Mouse (Mus musculus) myocyte (in vitro differentiated cells): ENCODE measurements at regions not wholly inside any gene's neighbourhood (a gene's known extent, or its start where the extent isn't known, plus 50 kb on each side); places are given as distances from the start of the nearest gene placed in this dataset.

Experiments
- H3K27me3 ChIP-seq: one replicate; pipeline ENCODE4 v1.6.1; 2011; ENCODE audit not compliant: control insufficient read depth, insufficient read depth, insufficient read length
- H3K36me3 ChIP-seq: one replicate; pipeline ENCODE4 v1.6.1; 2011; ENCODE audit not compliant: control insufficient read depth, insufficient read depth
- H3K4me2 ChIP-seq: one replicate; pipeline ENCODE4 v1.6.1; 2011; ENCODE audit warnings: low read depth, control low read depth
- H3K4me3 ChIP-seq: one replicate; pipeline ENCODE4 v1.5.1; 2011; ENCODE audit warnings: mild to moderate bottlenecking, control low read depth, moderate library complexity
- H3K79me2 ChIP-seq: one replicate; pipeline ENCODE4 v1.6.1; 2011; ENCODE audit not compliant: control insufficient read depth, insufficient read depth
- H3ac ChIP-seq: one replicate; pipeline ENCODE4 v1.6.1; 2011; ENCODE audit not compliant: control insufficient read depth, insufficient read length
- CEBPB ChIP-seq: IDR thresholded peaks from 2 replicates; pipeline ENCODE4 v1.6.1; 2011; ENCODE audit warnings: mild to moderate bottlenecking, moderate library complexity; ENCODE audit not compliant: poor library complexity, insufficient read depth, severe bottlenecking
- E2F4 ChIP-seq: IDR thresholded peaks from one replicate; pipeline ENCODE4 v1.6.1; 2011; ENCODE audit warnings: mild to moderate bottlenecking, control low read depth, moderate library complexity; ENCODE audit not compliant: insufficient read depth
- MAX ChIP-seq: IDR thresholded peaks from one replicate; pipeline ENCODE4 v1.6.1; 2011; ENCODE audit warnings: low read depth, mild to moderate bottlenecking, control low read depth
- MYOD1 ChIP-seq, 3 experiments: IDR thresholded peaks; one replicate each; pipeline ENCODE4 v1.6.1; 2011; ENCODE audit warnings: control low read depth in 2 of 3, low read depth in 2 of 3, mild to moderate bottlenecking in 2 of 3, moderate library complexity in 1 of 3; ENCODE audit not compliant: insufficient read length in 2 of 3, control insufficient read depth in 1 of 3
- MYOG ChIP-seq, 3 experiments: IDR thresholded peaks; one replicate each; pipeline ENCODE4 v1.6.1; 2011; ENCODE audit warnings: control low read depth in 2 of 3, low read depth in 2 of 3, mild to moderate bottlenecking in 2 of 3; ENCODE audit not compliant: insufficient read length in 2 of 3, control insufficient read depth in 1 of 3, insufficient read depth in 1 of 3
- POLR2A ChIP-seq: IDR thresholded peaks from one replicate; pipeline ENCODE4 v1.6.1; 2011; ENCODE audit warnings: low read depth, mild to moderate bottlenecking, control low read depth, moderate library complexity; ENCODE audit not compliant: insufficient read length
- POLR2AphosphoS2 ChIP-seq: IDR thresholded peaks from one replicate; pipeline ENCODE4 v1.6.1; 2011; ENCODE audit warnings: low read depth, control low read depth; ENCODE audit not compliant: insufficient read length
- REST ChIP-seq: IDR thresholded peaks from one replicate; pipeline ENCODE4 v1.6.1; 2011; ENCODE audit warnings: mild to moderate bottlenecking, control low read depth, moderate library complexity; ENCODE audit not compliant: insufficient read depth, insufficient read length
- SRF ChIP-seq: IDR thresholded peaks from one replicate; pipeline ENCODE4 v1.6.1; 2011; ENCODE audit warnings: low read depth; ENCODE audit not compliant: control insufficient read depth, insufficient read length
- TCF12 ChIP-seq: IDR thresholded peaks from one replicate; pipeline ENCODE4 v1.6.1; 2011; ENCODE audit warnings: mild to moderate bottlenecking, control low read depth; ENCODE audit not compliant: poor library complexity, insufficient read depth, severe bottlenecking
- TCF3 ChIP-seq: IDR thresholded peaks from one replicate; pipeline ENCODE4 v1.6.1; 2011; ENCODE audit warnings: low read depth, control low read depth; ENCODE audit not compliant: insufficient read length
- USF1 ChIP-seq: IDR thresholded peaks from one replicate; pipeline ENCODE4 v1.6.1; 2011; ENCODE audit warnings: low read depth, mild to moderate bottlenecking, control low read depth, moderate library complexity

DNA sequence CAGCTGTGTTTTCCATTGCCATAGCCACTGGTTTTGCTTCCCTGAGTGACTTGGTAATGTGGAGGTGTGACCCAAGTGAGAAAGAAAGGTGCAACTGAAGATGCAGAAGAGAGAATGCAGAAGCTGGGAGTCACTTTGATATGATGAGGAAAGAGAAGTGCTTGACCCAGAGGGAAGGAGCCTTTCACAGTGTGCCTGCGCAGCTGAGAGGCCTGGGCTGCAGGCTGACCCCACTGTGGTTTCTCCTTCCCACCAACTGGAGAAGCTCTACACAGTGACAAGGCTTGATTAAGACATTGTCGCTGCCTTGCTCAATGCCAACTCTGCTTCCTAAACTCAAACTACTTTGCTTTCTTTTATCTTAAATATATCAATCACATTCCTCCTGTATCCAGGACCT is 305.3 kb upstream of the Kdm8 start:
- TF ChIP-seq POLR2A (no peak), POLR2AphosphoS2 (no peak), USF1 (no peak), CEBPB (no peak)
- Histone ChIP-seq H3K4me3 (no peak overlapping the region), H3K4me2 (no peak overlapping the region), H3K79me2 (no peaks in the 10 kb centered on the region), H3K36me3 (no peaks in the 10 kb centered on the region), H3K27me3 (no peaks in the 10 kb centered on the region), H3ac (no peak overlapping the region)

DNA sequence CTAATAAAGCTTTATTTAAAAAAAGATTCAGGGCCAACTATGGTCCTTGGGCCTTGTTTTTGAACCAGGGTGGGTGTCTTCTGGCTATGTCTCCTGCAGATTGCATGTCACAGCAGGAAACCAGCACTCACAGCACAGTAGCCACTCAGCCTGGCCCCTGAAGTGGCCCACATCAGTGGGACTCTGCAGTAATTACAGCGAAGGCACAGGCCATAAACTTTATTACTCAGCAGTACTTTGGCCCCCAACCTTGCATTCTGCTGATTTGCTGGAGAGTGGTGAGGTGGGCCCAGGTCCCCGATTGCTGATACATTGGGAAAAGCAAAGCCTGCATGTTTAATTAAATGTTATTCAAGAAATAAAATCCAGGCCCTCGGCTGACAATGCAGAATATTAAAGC is 303.6 kb upstream of the Kdm8 start:
- Histone ChIP-seq H3K36me3 (no peaks in the 10 kb centered on the region), H3ac (no peak overlapping the region), H3K4me3 (no peak overlapping the region), H3K4me2 (no peak overlapping the region), H3K27me3 (no peaks in the 10 kb centered on the region), H3K79me2 (no peaks in the 10 kb centered on the region)
- TF ChIP-seq REST (no peak), MAX (no peak), POLR2A (no peak), POLR2AphosphoS2 (no peak), TCF3 (no peak), MYOD1 (IDR thresholded peaks at IDR 0.05; ENCODE audit: control insufficient read depth in 1 of 3, insufficient read length in 2 of 3, low read depth in 2 of 3) (no peak)

DNA sequence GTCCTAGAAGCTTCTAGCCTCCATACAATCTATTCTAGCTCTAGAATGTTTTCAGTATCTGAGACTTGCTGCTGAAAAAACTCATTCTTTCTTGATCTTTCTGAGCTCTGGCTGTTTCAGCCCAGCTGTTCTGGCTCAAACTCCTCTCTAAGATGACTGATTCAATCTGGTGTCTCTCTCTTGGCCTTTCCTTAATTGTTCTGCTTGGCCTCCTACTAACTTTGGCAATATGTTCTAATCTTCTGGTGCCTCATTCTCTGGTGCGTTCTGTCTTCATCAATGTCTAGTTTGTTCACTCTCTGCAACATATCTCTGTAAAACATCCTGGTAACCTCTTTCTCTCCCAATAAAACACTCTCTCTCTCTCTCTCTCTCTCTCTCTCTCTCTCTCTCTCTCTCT is 302.6 kb upstream of the Kdm8 start:
- Histone ChIP-seq H3ac (no peak overlapping the region), H3K27me3 (no peaks in the 10 kb centered on the region), H3K4me2 (no peak overlapping the region), H3K36me3 (no peaks in the 10 kb centered on the region), H3K79me2 (no peaks in the 10 kb centered on the region), H3K4me3 (no peak overlapping the region)
- TF ChIP-seq TCF12 (no peak), POLR2A (no peak), REST (no peak), CEBPB (no peak), USF1 (no peak), MYOG (IDR thresholded peaks at IDR 0.05; ENCODE audit: control insufficient read depth in 1 of 3, insufficient read depth in 1 of 3, insufficient read length in 2 of 3, low read depth in 2 of 3) (no peak), POLR2AphosphoS2 (no peak), MAX (no peak), MYOD1 (IDR thresholded peaks at IDR 0.05; ENCODE audit: control insufficient read depth in 1 of 3, insufficient read length in 2 of 3, low read depth in 2 of 3) (no peak), E2F4 (no peak), TCF3 (no peak), SRF (no peak)

DNA sequence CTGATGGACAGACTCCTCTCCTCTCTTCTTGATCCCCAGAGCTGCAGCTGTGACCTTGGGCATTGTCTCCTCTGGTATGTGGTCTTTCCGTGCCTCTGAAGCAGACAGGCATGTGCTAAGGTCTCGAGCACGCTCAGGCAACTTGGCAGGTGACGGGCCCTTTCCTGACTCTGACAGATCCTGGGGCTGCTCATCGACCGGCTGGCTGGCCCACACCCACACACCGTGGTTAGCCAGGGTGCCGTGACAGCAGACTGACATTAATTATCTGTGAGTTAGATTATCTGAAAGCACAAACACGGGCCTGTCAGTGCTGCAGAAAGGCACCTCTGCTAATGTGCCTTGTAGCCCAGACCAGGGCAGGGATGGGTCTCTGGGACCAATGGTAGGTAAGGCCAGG is 298.5 kb upstream of the Kdm8 start:
- H3K36me3 ChIP-seq: no peaks in the 10 kb centered on the region
- no peak overlapping the region for H3ac ChIP-seq
- H3K27me3 ChIP-seq: no peaks in the 10 kb centered on the region
- no peaks in the 10 kb centered on the region for H3K79me2 ChIP-seq
- no peak for TF ChIP-seq MYOG (IDR thresholded peaks at IDR 0.05; ENCODE audit: control insufficient read depth in 1 of 3, insufficient read depth in 1 of 3, insufficient read length in 2 of 3, low read depth in 2 of 3)
- no peak for TF ChIP-seq TCF3
- no peak for TF ChIP-seq TCF12
- no peak for TF ChIP-seq USF1
- no peak for TF ChIP-seq POLR2A
- no peak for TF ChIP-seq E2F4
- TF ChIP-seq MAX: no peak
- TF ChIP-seq MYOD1 (IDR thresholded peaks at IDR 0.05; ENCODE audit: control insufficient read depth in 1 of 3, insufficient read length in 2 of 3, low read depth in 2 of 3): no peak
- TF ChIP-seq CEBPB: no peak
- TF ChIP-seq SRF: no peak
- no peak for TF ChIP-seq POLR2AphosphoS2
- TF ChIP-seq REST: no peak
- no peak overlapping the region for H3K4me3 ChIP-seq
- H3K4me2 ChIP-seq: no peak overlapping the region

DNA sequence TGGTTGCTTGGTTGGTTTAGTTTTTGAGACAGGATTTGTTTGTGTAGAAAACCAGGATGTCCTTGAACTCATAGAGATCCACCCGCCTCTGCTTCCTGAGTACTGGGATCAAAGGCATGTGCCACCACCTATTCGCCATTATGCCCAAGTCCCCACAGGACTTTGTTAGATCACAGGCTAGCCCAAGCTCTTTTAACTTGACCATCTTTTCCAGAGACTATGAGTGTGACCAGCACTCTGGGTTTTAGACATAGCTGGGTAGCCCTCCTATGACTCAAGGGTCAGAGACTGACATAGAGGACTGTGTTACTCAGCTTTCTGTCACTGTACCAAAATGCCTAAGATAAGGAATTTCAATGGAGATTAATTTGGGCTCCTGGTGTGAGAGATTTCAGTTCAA is 295.3 kb upstream of the Kdm8 start:
- no peaks in the 10 kb centered on the region for H3K79me2 ChIP-seq
- TF ChIP-seq SRF (no peak), MYOG (IDR thresholded peaks at IDR 0.05; ENCODE audit: control insufficient read depth in 1 of 3, insufficient read depth in 1 of 3, insufficient read length in 2 of 3, low read depth in 2 of 3) (no peak), E2F4 (no peak), CEBPB (no peak), POLR2A (no peak), TCF3 (no peak), MAX (no peak), USF1 (no peak), POLR2AphosphoS2 (no peak), MYOD1 (IDR thresholded peaks at IDR 0.05; ENCODE audit: control insufficient read depth in 1 of 3, insufficient read length in 2 of 3, low read depth in 2 of 3) (no peak), TCF12 (no peak), REST (no peak)
- H3K27me3 ChIP-seq: no peaks in the 10 kb centered on the region
- no peak overlapping the region for H3ac ChIP-seq
- H3K4me3 ChIP-seq: no peak overlapping the region
- H3K36me3 ChIP-seq: no peaks in the 10 kb centered on the region
- no peak overlapping the region for H3K4me2 ChIP-seq
